Comparison of ENCODE assay signal across 12 mouse cellular contexts in genomic region chr12:75449475-75449966, GRCm38 (mm10). TPM values are rescaled to one million over a fixed set of nuclear protein-coding genes. Genes with fewer than 3 reads are reported as not detected.
DNase-seq lines count a peak whose midpoint lies in the region; TF ChIP-seq lines count a peak whose summit lies in the region.
"Had no signal": no experiment of that assay in that cellular context is flagged by ENCODE, and none has a peak within 500 bp of the region (broad histone marks: within the 10 kb centered on the region; RNA-seq: fewer than 3 reads in every experiment).

No protein-coding gene starts in this region.

- WGBS in cerebellum, adult 2 months = 65% methylated on average over 6 of the region's 6 CpGs

- no peak for TF ChIP-seq POLR2A in cerebellum, adult 2 months (IDR thresholded peaks at IDR 0.05; ENCODE audit: borderline replicate concordance, insufficient read depth, low read length)
- TF ChIP-seq POLR2A in embryonic fibroblast, embryonic 13.5 days (IDR thresholded peaks at IDR 0.05; ENCODE audit: low read depth, low read length) = no peak

- no peak for DNase-seq in cerebellum, adult 2 months
- no peak for DNase-seq in cerebellum, postnatal 25 days
- DNase-seq in kidney, postnatal 14 days = peak; percentile 24
- no peak for DNase-seq in kidney, postnatal 25 days
- DNase-seq in splenic B cell, adult 2 months (ENCODE audit: low read depth, low spot score) = peak; percentile 21
- no peak for DNase-seq in spleen, postnatal 4 days (ENCODE audit: low spot score in 2 of 2)
- DNase-seq in cerebellum, adult 8-10 months = no peak
- DNase-seq: right cerebral cortex, adult 18-20 months had no signal

- H3K4me3 ChIP-seq in cerebellum, adult 2 months (replicated peaks; ENCODE audit: insufficient read depth, low read depth, low read length) = no peak overlapping the region
- H3K4me3 ChIP-seq in embryonic fibroblast, embryonic 13.5 days (ENCODE audit: insufficient read depth, low read length) = no peak overlapping the region
- H3K4me3 ChIP-seq: erythroblast, embryonic 14.5 days had no signal

- no peak overlapping the region for H3K27ac ChIP-seq in cerebellum, adult 2 months (ENCODE audit: insufficient read depth, low read length)
- H3K27ac ChIP-seq in embryonic fibroblast, embryonic 13.5 days (ENCODE audit: insufficient read depth, low read length) = no peak overlapping the region

- H3K4me1 ChIP-seq in cerebellum, adult 2 months (ENCODE audit: control insufficient read depth, insufficient read depth, low read length) = 0 out of 2 replicates have a peak, but pooled peaks cover 3% of the 10 kb centered on the region
- H3K4me1 ChIP-seq in embryonic fibroblast, embryonic 13.5 days (ENCODE audit: control insufficient read depth, insufficient read depth, low read length) = no peaks in the 10 kb centered on the region

- peak; percentile 31; the same call in 1 of the 2 replicates for TF ChIP-seq CTCF in cerebellum, adult 2 months (IDR thresholded peaks at IDR 0.05; ENCODE audit: borderline replicate concordance, insufficient read depth, low read depth, low read length)
- TF ChIP-seq CTCF in embryonic fibroblast, embryonic 13.5 days (IDR thresholded peaks at IDR 0.05; ENCODE audit: borderline replicate concordance, insufficient read depth, low read length) = peak; percentile 6; the same call in 1 of the 2 replicates

- H3K36me3 ChIP-seq in splenic B cell, adult 2 months (ENCODE audit: control insufficient read depth, insufficient read depth, low read length, poor library complexity, severe bottlenecking) = peaks cover 6% of the 10 kb centered on the region

- H3K27me3 ChIP-seq in cerebellum, adult 2 months (ENCODE audit: control insufficient read depth, insufficient read depth, low read length) = no peaks in the 10 kb centered on the region
- H3K27me3 ChIP-seq in splenic B cell, adult 2 months (ENCODE audit: control insufficient read depth, insufficient read depth, low read length, poor library complexity, severe bottlenecking) = no peaks in the 10 kb centered on the region
- H3K27me3 ChIP-seq: megakaryocyte, embryonic 14.5 days had no signal

RNA-seq across cellular contexts. Expression of gene Gphb5, which starts 32.9 kb away (rescaled TPM):
- polyA plus RNA-seq in cerebellum, adult 2 months (2012; rRNA removed) = not detected in 2 replicates
- not detected in 2 replicates for polyA plus RNA-seq in embryonic fibroblast, embryonic 13.5 days (2011; ENCODE audit: insufficient read length, low read depth, missing spikeins)
- polyA plus RNA-seq: adrenal gland, adult 2 months; erythroblast, embryonic 14.5 days had no signal

Comparison
In these comparisons a context has a peak if more than half of its experiments do, and no peak if none do; other contexts are left out.
1. DNase-seq: peak in kidney, postnatal 14 days (single experiment) and splenic B cell, adult 2 months (single experiment); none in cerebellum, adult 2 months (0 of 2), cerebellum, postnatal 25 days (0 of 2), kidney, postnatal 25 days (0 of 2), spleen, postnatal 4 days (0 of 2) and cerebellum, adult 8-10 months (single experiment).